Mouse (Mus musculus) MEL (cell line): ENCODE results near the gene Eid1.

Experiments used
- CTCF ChIP-seq, 3 experiments: IDR thresholded peaks in 2 of 3; conservative IDR thresholded peaks in 1 of 3; 2 replicates each; pipeline ENCODE4 v1.5.1; 2011 to 2012; ENCODE audit warnings: low read length in 3 of 3, low read depth in 2 of 3, mild to moderate bottlenecking in 2 of 3, improper control_type of control experiment in 1 of 3, inconsistent platforms in 1 of 3, mixed read lengths in 1 of 3, moderate library complexity in 1 of 3; ENCODE audit not compliant: control insufficient read depth in 1 of 3, insufficient read depth in 1 of 3, poor library complexity in 1 of 3, severe bottlenecking in 1 of 3
- HCFC1 ChIP-seq: IDR thresholded peaks from 2 replicates; pipeline ENCODE4 v1.6.1; 2012; ENCODE audit warnings: low read depth, mild to moderate bottlenecking, inconsistent platforms, low read length, improper control_type of control experiment, moderate library complexity
- MAZ ChIP-seq: IDR thresholded peaks from 2 replicates; pipeline ENCODE4 v1.6.1; 2012; ENCODE audit warnings: low read depth, mild to moderate bottlenecking, inconsistent platforms, low read length, improper control_type of control experiment
- NELFE ChIP-seq: IDR thresholded peaks from 2 replicates; pipeline ENCODE4 v1.6.1; 2011; ENCODE audit warnings: low read depth, low read length, improper control_type of control experiment
- SMC3 ChIP-seq: IDR thresholded peaks from 2 replicates; pipeline ENCODE4 v1.6.1; 2011; ENCODE audit warnings: low read depth, low read length, improper control_type of control experiment
- TCF12 ChIP-seq: IDR thresholded peaks from 2 replicates; pipeline ENCODE4 v1.6.1; 2014; ENCODE audit warnings: low read depth, mild to moderate bottlenecking, inconsistent platforms, low read length, improper control_type of control experiment, moderate library complexity
- ZC3H11A ChIP-seq: IDR thresholded peaks from 2 replicates; pipeline ENCODE4 v1.6.1; 2012; ENCODE audit warnings: low read depth, mild to moderate bottlenecking, inconsistent platforms, low read length, improper control_type of control experiment

- no peak for TF ChIP-seq TCF12
- no peak for TF ChIP-seq SMC3
- no peak for TF ChIP-seq ZC3H11A
- no peak for TF ChIP-seq CTCF (IDR thresholded peaks at IDR 0.05 in 2 of 3, conservative IDR thresholded peaks at IDR 0.05 in 1 of 3; ENCODE audit: control insufficient read depth in 1 of 3, insufficient read depth in 1 of 3, low read depth in 2 of 3, low read length in 3 of 3, poor library complexity in 1 of 3, severe bottlenecking in 1 of 3)
- TF ChIP-seq MAZ: no peak
- TF ChIP-seq HCFC1: no peak
- no peak for TF ChIP-seq NELFE
Measured at GRCm38 (mm10) chr2:125650038-125650437, 22.9 kb upstream of the Eid1 start.
